In the genomic region with DNA sequence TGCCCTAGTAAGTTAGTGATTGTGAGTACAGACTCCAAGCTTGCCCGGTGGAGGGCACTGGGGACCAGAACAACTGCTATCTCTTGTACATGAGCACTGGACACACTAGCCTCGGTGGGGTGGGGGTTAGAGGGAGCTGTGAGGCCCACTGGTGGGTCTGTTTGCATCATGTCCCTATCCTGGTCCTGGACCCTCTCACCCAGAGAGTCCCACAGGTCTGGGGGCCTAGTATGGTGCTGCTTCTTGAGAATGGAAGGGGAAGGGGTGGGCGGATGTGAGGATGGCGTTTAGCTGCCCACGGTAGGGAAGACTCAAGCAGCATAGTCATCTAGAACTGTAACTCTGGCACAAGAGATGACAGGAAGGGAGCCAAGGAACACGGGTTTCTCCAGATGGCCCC, we compare ENCODE assay signal across 19 mouse cellular contexts. TPM values are rescaled to one million over a fixed set of nuclear protein-coding genes. Genes with fewer than 3 reads are reported as not detected.
"Had no signal": no experiment of that assay in that cellular context is flagged by ENCODE, and none has a peak within 500 bp of the region (broad histone marks: within the 10 kb centered on the region; RNA-seq: fewer than 3 reads in every experiment).

No protein-coding gene starts in this region.

- H3K4me3 ChIP-seq: midbrain, embryonic 10.5 days; midbrain, embryonic 12.5 days; neural tube, embryonic 12.5 days; stomach, embryonic 15.5 days had no signal

- H3K9ac ChIP-seq: liver, embryonic 14.5 days; lung, embryonic 14.5 days; midbrain, embryonic 12.5 days; neural tube, embryonic 12.5 days; stomach, embryonic 15.5 days had no signal

- H3K9me3 ChIP-seq: midbrain, embryonic 10.5 days; midbrain, embryonic 12.5 days; neural tube, embryonic 12.5 days; stomach, embryonic 15.5 days had no signal

- H3K27ac ChIP-seq: liver, embryonic 14.5 days; midbrain, embryonic 10.5 days; midbrain, embryonic 12.5 days; neural tube, embryonic 12.5 days; stomach, embryonic 15.5 days had no signal

- H3K27me3 ChIP-seq: midbrain, embryonic 12.5 days; neural tube, embryonic 12.5 days; stomach, embryonic 15.5 days had no signal

- H3K4me2 ChIP-seq: lung, embryonic 14.5 days; midbrain, embryonic 12.5 days; neural tube, embryonic 12.5 days; stomach, embryonic 15.5 days had no signal

- DNase-seq: lung, adult 18-20 months; lung, embryonic 14.5 days; lung, postnatal 10 days; lung, postnatal 4 days; midbrain, embryonic 14.5 days; right cerebral cortex, postnatal 14 days; thymus, adult 18-20 months; thymus, postnatal 25 days; thymus, postnatal 4 days had no signal

- ATAC-seq: midbrain, embryonic 16.5 days had no signal

RNA-seq across cellular contexts. Expression of a gene that starts 32.4 kb away (rescaled TPM):
- polyA plus RNA-seq: liver, embryonic 16.5 days; lung, embryonic 14.5 days; lung, embryonic 16.5 days; midbrain, embryonic 10.5 days; midbrain, embryonic 12.5 days; midbrain, embryonic 14.5 days; midbrain, embryonic 16.5 days; neural tube, embryonic 12.5 days; neural tube, embryonic 14.5 days; spleen, adult 2 months; stomach, embryonic 15.5 days had no signal
